Mouse (Mus musculus): ENCODE data around the gene Tra2a. TPM values are rescaled to one million over a fixed set of nuclear protein-coding genes. Genes with fewer than 3 reads are reported as not detected.

Gene Tra2a
- polyA plus RNA-seq, 1 experiment from 2014 or later, result 51.6 TPM

GRCm38 (mm10) chr6:49206416-49206815 is 57.4 kb downstream of the Tra2a start:
- Histone ChIP-seq H3K9me3 (ENCODE audit: low read depth, low read length) (no peaks in the 10 kb centered on the region), H3K4me3 (ENCODE audit: low read depth, low read length) (no peak overlapping the region), H3K9ac (no peak overlapping the region), H3K4me2 (no peak overlapping the region), H3K27ac (ENCODE audit: low read depth) (no peak overlapping the region), H3K36me3 (ENCODE audit: insufficient read depth) (peaks cover 40% of the 10 kb centered on the region), H3K27me3 (ENCODE audit: insufficient read depth, low read length) (no peaks in the 10 kb centered on the region), H3K4me1 (ENCODE audit: insufficient read depth) (peaks cover 7% of the 10 kb centered on the region; the same call in 1 of the 2 replicates)
- DNase-seq (no peak), ATAC-seq (ENCODE audit: insufficient read depth) (no peak)
- 84% methylated on average over 1 of the region's 1 CpGs for WGBS
- no peak for TF ChIP-seq CTCF (IDR thresholded peaks at IDR 0.05; ENCODE audit: low read depth)

- H3K27me3 ChIP-seq (ENCODE audit: insufficient read depth, low read length), result no peaks in the 10 kb centered on the region
- 86% methylated on average over 10 of the region's 10 CpGs for WGBS
- ATAC-seq (ENCODE audit: insufficient read depth), result no peak
Measured at GRCm38 (mm10) chr6:49195188-49195587, 68.6 kb downstream of the Tra2a start.

GRCm38 (mm10) chr6:49194536-49194935 is 69.3 kb downstream of the Tra2a start:
- Histone ChIP-seq H3K9ac (no peak overlapping the region), H3K9me3 (ENCODE audit: low read depth, low read length) (no peaks in the 10 kb centered on the region), H3K36me3 (ENCODE audit: insufficient read depth) (peaks cover 10% of the 10 kb centered on the region; the same call in 1 of the 2 replicates), H3K4me2 (no peak overlapping the region), H3K4me1 (ENCODE audit: insufficient read depth) (no peaks in the 10 kb centered on the region), H3K27ac (ENCODE audit: low read depth) (no peak overlapping the region), H3K4me3 (ENCODE audit: low read depth, low read length) (no peak overlapping the region), H3K27me3 (ENCODE audit: insufficient read depth, low read length) (no peaks in the 10 kb centered on the region)
- ATAC-seq (ENCODE audit: insufficient read depth) (no peak), DNase-seq (no peak)
- WGBS, result 90% methylated on average over 4 of the region's 4 CpGs
- TF ChIP-seq CTCF (IDR thresholded peaks at IDR 0.05; ENCODE audit: low read depth), result no peak

More at GRCm38 (mm10) chr6:49195188-49195587, 68.6 kb downstream of the Tra2a start:
- H3K4me3 ChIP-seq (ENCODE audit: low read depth, low read length), result no peak overlapping the region
- H3K4me1 ChIP-seq (ENCODE audit: insufficient read depth), result no peaks in the 10 kb centered on the region
- H3K9me3 ChIP-seq (ENCODE audit: low read depth, low read length), result no peaks in the 10 kb centered on the region
- no peak overlapping the region for H3K27ac ChIP-seq (ENCODE audit: low read depth)
- H3K4me2 ChIP-seq, result no peak overlapping the region
- TF ChIP-seq CTCF (IDR thresholded peaks at IDR 0.05; ENCODE audit: low read depth), result no peak
- H3K36me3 ChIP-seq (ENCODE audit: insufficient read depth), result peaks cover 10% of the 10 kb centered on the region; the same call in 1 of the 2 replicates
- DNase-seq, result no peak
- H3K9ac ChIP-seq, result no peak overlapping the region

Other genes starting within 250 kb of the Tra2a start
- gene Gpnmb, start 227.5 kb downstream of the Tra2a start, polyA plus RNA-seq (2014; fragmentation: Nextera tagmentation; extraction: Ambion mirVana), result 0.21 and 0.35 TPM in 2 replicates
- 69.7 and 75.3 TPM in 2 replicates for gene Malsu1, start 190.2 kb downstream of the Tra2a start, polyA plus RNA-seq (2014; fragmentation: Nextera tagmentation; extraction: Ambion mirVana)
- gene Igf2bp3, start 49.1 kb downstream of the Tra2a start, polyA plus RNA-seq (2014; fragmentation: Nextera tagmentation; extraction: Ambion mirVana), result 62.4 and 67.5 TPM in 2 replicates
- gene Ccdc126, start 55.2 kb upstream of the Tra2a start, polyA plus RNA-seq (2014; fragmentation: Nextera tagmentation; extraction: Ambion mirVana), result 11.8 and 12.5 TPM in 2 replicates
- 8.6 and 10.1 TPM in 2 replicates for gene Fam221a, start 103.7 kb upstream of the Tra2a start, polyA plus RNA-seq (2014; fragmentation: Nextera tagmentation; extraction: Ambion mirVana)
- 0.23 TPM in 1 of 2 replicates, not detected in the other for gene Stk31, start 131.6 kb upstream of the Tra2a start, polyA plus RNA-seq (2014; fragmentation: Nextera tagmentation; extraction: Ambion mirVana)

Measured in lung, embryonic 14.5 days (tissue).